Mouse (Mus musculus) gastrocnemius, postnatal 4 days (tissue): ENCODE measurements around the gene Slc9a8. TPM values are rescaled to one million over a fixed set of nuclear protein-coding genes. Genes with fewer than 3 reads are reported as not detected.

Experiments
- DNase-seq, 2 experiments: peaks; one replicate each; pipeline ENCODE4 v3.0.0; 2021 to 2022; ENCODE audit warnings: low spot score in 2 of 2, mixed read lengths in 2 of 2
- total RNA-seq, 2 experiments: library from RNA; stranded (reverse); gene quantifications; 2 replicates each; pipeline ENCODE4 v1.2.3; 2021

Slc9a8 gene
- total RNA-seq, 2 experiments from 2014 or later = 28.4 to 32.3 TPM

- DNase-seq = no peak
Observed at GRCm38 (mm10) chr2:167506546-167507260, 85.2 kb downstream of the Slc9a8 start.

DNA sequence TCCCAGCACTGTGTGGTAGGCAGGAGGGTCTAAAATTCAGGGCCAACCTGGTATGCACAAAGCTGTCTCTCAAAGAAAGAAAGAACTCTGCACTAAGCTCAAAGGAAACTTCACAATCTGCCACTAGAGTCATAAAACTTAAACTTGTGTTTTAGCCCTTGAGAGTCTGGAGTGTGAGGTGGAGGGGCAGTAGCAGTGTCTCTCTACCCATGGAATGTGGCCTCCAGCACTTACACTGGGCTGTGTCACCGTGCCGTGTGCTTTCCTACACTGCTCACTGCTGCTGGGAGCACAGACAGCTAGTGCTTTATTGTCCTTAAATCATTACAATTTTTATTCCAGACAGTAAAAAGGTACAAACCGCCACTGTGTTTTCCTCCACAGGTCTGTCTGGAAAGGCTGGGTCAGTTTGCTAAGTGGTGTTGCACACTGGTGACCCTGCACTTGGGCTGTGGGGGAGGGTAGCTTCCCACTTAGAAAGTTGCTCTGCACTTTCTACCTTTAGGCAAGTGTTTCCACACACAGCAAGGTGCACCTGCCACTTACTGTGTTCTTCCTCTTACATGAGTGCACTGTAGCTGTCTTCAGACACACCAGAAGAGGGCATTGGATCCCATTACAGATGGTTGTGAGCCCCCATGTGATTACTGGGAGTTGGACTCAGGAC is 86.3 kb downstream of the Slc9a8 start:
- DNase-seq = no peak

DNA sequence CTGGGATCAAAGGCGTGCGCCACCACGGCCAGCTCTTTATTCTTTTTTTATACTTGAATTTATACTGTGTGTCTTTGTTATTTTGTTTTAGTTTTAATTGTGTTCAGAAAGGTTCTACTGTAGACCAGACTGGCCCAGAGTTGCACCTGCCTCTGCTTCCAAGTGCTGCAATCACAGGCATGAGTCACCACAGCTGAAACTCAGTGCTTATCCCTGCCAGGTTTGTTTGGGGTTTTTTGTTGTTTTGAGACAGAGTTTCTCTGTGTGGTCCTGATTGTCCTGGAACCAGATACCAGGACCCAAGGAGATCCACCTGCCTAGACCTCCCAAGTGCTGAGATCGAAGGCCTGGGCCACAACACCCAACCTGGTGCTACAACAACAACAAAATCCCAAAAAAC is 87.1 kb downstream of the Slc9a8 start:
- no peak for DNase-seq

DNA sequence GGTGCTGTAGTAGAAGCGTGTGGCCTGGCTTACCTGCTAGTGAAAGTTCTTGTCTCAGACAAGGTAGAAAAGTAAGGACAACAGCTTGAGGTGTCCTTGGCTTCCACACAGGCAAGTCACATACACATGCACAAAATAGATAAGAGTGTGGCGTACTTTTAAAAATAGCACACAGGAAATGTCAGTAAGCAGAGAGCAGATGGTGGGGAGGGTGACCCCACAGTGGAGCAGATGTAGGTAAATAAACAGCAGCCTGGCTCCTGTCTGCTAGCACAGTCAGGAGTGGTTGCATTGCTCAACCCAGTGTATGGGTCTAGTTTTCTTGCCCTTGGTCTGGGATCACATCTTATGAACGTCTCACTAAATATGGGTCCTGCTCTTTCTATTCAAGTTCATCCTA is 89.0 kb downstream of the Slc9a8 start:
- DNase-seq = no peak

- DNase-seq = no peak
Observed at GRCm38 (mm10) chr2:167512365-167512764, 90.9 kb downstream of the Slc9a8 start.

GRCm38 (mm10) chr2:167512970-167513369 is 91.5 kb downstream of the Slc9a8 start:
- no peak for DNase-seq

GRCm38 (mm10) chr2:167514641-167515040 is 93.1 kb downstream of the Slc9a8 start:
- DNase-seq = no peak

DNA sequence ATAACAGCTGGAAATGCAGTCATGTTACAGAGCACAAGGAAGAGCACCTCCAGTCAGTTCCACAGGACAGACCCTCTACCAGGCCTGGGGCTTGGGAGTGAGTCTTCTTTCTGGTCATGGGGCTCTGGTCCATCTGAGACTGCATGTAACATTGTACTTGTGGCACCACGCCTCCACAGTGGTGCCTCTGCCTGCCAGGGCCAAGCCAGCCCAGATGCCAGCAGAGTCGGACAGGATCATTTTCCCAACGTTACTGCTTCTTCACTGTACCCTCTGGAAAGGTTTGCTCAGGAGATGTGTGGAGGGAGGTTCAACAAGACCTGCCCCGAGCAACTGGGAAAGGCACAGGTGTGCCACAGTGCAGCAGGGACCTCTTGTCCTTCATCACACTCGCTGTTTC is 94.2 kb downstream of the Slc9a8 start:
- DNase-seq = no peak

GRCm38 (mm10) chr2:167519606-167520252 is 98.2 kb downstream of the Slc9a8 start:
- DNase-seq = no peak

Other genes starting within 250 kb of the Slc9a8 start
- 10 to 100 TPM; 38.0 to 42.7 TPM for gene Kcnb1, start 231.6 kb upstream of the Slc9a8 start, total RNA-seq
- gene Ptgis, start 181.1 kb upstream of the Slc9a8 start, total RNA-seq = 10 to 100 TPM; 26.8 to 27.1 TPM
- gene B4galt5, start 72.5 kb upstream of the Slc9a8 start, total RNA-seq = 10 to 100 TPM; 40.0 to 41.0 TPM
- 10 to 100 TPM; 22.6 to 23.3 TPM for gene Rnf114, start 70.9 kb downstream of the Slc9a8 start, total RNA-seq
- 10 to 100 TPM; 16.2 to 19.5 TPM for gene Spata2, start 71.2 kb downstream of the Slc9a8 start, total RNA-seq
- gene Snai1, start 116.5 kb downstream of the Slc9a8 start, total RNA-seq = 1 to 10 TPM; 6.3 to 7.0 TPM
- gene Ube2v1, start 210.4 kb downstream of the Slc9a8 start, total RNA-seq = 100 to 1,000 TPM; 183 to 193 TPM
- 10 to 100 TPM; 20.3 to 22.9 TPM for gene Gm20431, start 239.8 kb downstream of the Slc9a8 start, total RNA-seq